Mouse (Mus musculus): ENCODE results near the gene Il10. TPM values are rescaled to one million over a fixed set of nuclear protein-coding genes. Genes with fewer than 3 reads are reported as not detected.

Gene Il10
- total and polyA plus RNA-seq, 2 experiments from 2014 or later = not detected

DNA sequence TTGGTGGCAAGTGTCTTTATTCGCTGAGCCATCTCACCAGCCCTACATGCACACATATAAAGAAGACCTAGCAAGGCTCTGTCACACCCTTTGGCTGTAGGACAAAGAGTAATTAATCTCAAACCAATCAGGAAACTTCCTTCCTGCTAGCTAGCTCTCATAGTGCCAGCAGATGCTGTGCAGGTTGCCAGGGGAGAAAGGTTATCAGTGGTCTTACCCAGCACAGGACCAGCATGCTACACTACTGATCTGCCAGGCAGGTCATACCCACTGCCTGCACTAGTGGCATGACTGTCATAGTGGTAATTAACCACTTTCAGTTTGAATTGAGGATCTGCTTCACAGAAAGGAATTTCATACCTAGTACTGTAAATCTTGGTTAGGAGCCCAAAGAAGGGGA is 29.2 kb upstream of the Il10 start:
- no peak for TF ChIP-seq CTCF (IDR thresholded peaks at IDR 0.05)
- H3K9ac ChIP-seq (replicated peaks; ENCODE audit: low read length, poor library complexity, severe bottlenecking) = no peak overlapping the region
- no peaks in the 10 kb centered on the region for H3K9me3 ChIP-seq (ENCODE audit: low read length)
- no peak overlapping the region for H3K27ac ChIP-seq (ENCODE audit: low read depth, low read length)
- H3K4me1 ChIP-seq (ENCODE audit: insufficient read depth, low read length) = no peaks in the 10 kb centered on the region
- no peak overlapping the region for H3K4me3 ChIP-seq (ENCODE audit: low read depth, low read length)
- DNase-seq (ENCODE audit: low spot score) (no peak), ATAC-seq (ENCODE audit: low FRiP score) (no peak)
- H3K27me3 ChIP-seq (ENCODE audit: insufficient read depth, low read length) = no peaks in the 10 kb centered on the region
- WGBS = 90% methylated on average over 1 of the region's 1 CpGs
- H3K36me3 ChIP-seq (ENCODE audit: insufficient read depth, low read length) = no peaks in the 10 kb centered on the region
- no peak overlapping the region for H3K4me2 ChIP-seq (ENCODE audit: low read depth, low read length, poor library complexity, severe bottlenecking)

DNA sequence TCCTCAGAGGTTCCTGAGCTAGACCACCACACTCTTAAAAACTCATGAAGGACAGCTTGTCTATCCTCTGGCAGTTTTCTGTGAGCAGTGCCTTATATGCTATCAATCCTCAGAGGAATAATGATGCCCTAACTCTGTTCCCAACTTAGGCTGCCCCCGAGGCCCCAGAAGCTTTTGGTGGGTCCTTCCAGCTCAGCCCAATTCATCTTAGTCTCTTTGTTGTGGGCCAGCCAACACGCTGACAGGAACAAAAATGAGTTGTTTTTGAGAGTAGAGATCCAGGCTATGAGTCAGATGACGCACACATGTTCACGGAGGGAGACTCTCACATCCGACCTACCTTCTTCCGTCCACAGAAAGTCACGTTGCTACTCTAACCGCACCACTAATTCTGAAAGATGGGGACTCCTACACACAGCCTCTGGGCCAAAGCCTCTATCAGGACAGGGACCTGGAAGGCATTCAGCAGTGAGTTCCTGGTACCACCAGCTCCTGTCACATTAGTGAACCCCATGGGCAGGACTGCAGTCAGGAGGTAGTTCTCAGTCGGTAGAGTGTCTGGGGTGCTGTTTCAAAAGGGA is 26.0 kb upstream of the Il10 start:
- Histone ChIP-seq H3K4me2 (ENCODE audit: low read depth, low read length, poor library complexity, severe bottlenecking) (no peak overlapping the region), H3K9me3 (ENCODE audit: low read length) (no peaks in the 10 kb centered on the region), H3K27ac (ENCODE audit: low read depth, low read length) (no peak overlapping the region), H3K27me3 (ENCODE audit: insufficient read depth, low read length) (no peaks in the 10 kb centered on the region), H3K4me1 (ENCODE audit: insufficient read depth, low read length) (no peaks in the 10 kb centered on the region), H3K9ac (replicated peaks; ENCODE audit: low read length, poor library complexity, severe bottlenecking) (no peak overlapping the region), H3K36me3 (ENCODE audit: insufficient read depth, low read length) (no peaks in the 10 kb centered on the region), H3K4me3 (ENCODE audit: low read depth, low read length) (no peak overlapping the region)
- DNase-seq (ENCODE audit: low spot score) = no peak
- no peak for TF ChIP-seq CTCF (IDR thresholded peaks at IDR 0.05)
- no peak for ATAC-seq (ENCODE audit: low FRiP score)
- WGBS = 83% methylated on average over 9 of the region's 9 CpGs

DNA sequence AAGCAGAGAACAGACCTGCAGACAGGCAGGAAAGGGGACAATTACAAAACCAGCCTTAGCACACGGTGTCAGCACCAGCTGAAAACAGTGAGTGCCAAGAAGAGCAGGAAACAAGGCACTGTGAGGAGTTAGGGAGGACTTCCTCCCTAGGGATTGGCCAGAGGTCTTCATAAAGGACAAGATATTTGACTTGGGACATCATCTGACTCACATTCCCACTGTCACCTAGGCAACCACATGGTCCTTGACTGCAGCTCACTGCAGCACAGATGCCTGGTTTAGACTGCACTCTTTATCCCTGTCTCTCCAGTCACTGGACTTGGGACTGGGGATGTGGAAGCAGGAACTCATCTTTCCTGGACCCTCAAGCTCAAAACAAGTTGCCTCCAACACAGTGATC is 24.1 kb upstream of the Il10 start:
- no peaks in the 10 kb centered on the region for H3K9me3 ChIP-seq (ENCODE audit: low read length)
- no peak for ATAC-seq (ENCODE audit: low FRiP score)
- no peaks in the 10 kb centered on the region for H3K36me3 ChIP-seq (ENCODE audit: insufficient read depth, low read length)
- H3K27ac ChIP-seq (ENCODE audit: low read depth, low read length) = no peak overlapping the region
- TF ChIP-seq CTCF (IDR thresholded peaks at IDR 0.05) = no peak
- H3K4me3 ChIP-seq (ENCODE audit: low read depth, low read length) = no peak overlapping the region
- DNase-seq (ENCODE audit: low spot score) = peak; percentile 7
- no peaks in the 10 kb centered on the region for H3K4me1 ChIP-seq (ENCODE audit: insufficient read depth, low read length)
- H3K27me3 ChIP-seq (ENCODE audit: insufficient read depth, low read length) = no peaks in the 10 kb centered on the region
- WGBS = 33% methylated on average over 1 of the region's 1 CpGs
- no peak overlapping the region for H3K9ac ChIP-seq (replicated peaks; ENCODE audit: low read length, poor library complexity, severe bottlenecking)
- H3K4me2 ChIP-seq (ENCODE audit: low read depth, low read length, poor library complexity, severe bottlenecking) = no peak overlapping the region

DNA sequence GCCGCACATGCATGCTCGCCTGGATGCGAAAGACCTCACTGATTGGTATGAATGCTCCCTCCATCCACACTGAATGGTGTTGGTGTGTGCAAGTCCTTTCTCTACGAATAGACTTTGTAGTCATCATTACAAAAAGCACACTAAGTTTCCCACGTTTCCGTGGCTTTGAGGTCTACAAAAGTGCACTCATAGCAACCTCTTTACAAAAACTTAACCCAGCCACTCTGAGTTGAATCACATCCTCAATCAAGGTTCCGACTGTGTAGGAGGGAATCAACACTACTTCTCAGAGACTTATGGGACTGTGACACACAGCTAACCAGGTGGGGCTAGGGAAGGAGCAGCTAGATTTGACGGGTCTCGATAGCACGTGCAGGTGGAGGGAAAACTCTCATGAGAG is 23.3 kb upstream of the Il10 start:
- ATAC-seq (ENCODE audit: low FRiP score) (no peak), DNase-seq (ENCODE audit: low spot score) (no peak)
- Histone ChIP-seq H3K9me3 (ENCODE audit: low read length) (no peaks in the 10 kb centered on the region), H3K36me3 (ENCODE audit: insufficient read depth, low read length) (no peaks in the 10 kb centered on the region), H3K4me1 (ENCODE audit: insufficient read depth, low read length) (no peaks in the 10 kb centered on the region), H3K27ac (ENCODE audit: low read depth, low read length) (no peak overlapping the region), H3K4me3 (ENCODE audit: low read depth, low read length) (no peak overlapping the region), H3K4me2 (ENCODE audit: low read depth, low read length, poor library complexity, severe bottlenecking) (no peak overlapping the region), H3K27me3 (ENCODE audit: insufficient read depth, low read length) (no peaks in the 10 kb centered on the region), H3K9ac (replicated peaks; ENCODE audit: low read length, poor library complexity, severe bottlenecking) (no peak overlapping the region)
- TF ChIP-seq CTCF (IDR thresholded peaks at IDR 0.05) = no peak
- 92% methylated on average over 10 of the region's 10 CpGs for WGBS

DNA sequence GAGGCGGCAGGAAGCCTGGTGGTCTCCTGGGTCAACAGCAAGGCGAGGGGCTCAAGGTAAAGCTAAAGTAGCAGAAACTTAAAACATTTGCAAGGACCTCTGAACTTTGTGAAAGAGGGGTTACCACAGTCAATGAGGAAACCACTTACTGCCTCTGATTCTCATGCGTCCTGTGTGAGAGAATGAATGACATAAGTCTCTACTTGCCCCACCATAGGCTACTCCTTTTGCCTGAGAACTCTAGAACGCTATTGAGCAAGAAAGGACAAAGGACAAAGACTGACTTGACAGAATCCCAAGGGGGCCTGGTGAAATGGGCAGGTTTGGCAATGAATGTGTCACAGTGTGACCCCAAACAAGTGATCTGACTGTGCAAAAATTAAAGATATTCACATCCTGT is 22.2 kb upstream of the Il10 start:
- no peak overlapping the region for H3K4me2 ChIP-seq (ENCODE audit: low read depth, low read length, poor library complexity, severe bottlenecking)
- no peaks in the 10 kb centered on the region for H3K27me3 ChIP-seq (ENCODE audit: insufficient read depth, low read length)
- no peaks in the 10 kb centered on the region for H3K9me3 ChIP-seq (ENCODE audit: low read length)
- no peaks in the 10 kb centered on the region for H3K4me1 ChIP-seq (ENCODE audit: insufficient read depth, low read length)
- H3K4me3 ChIP-seq (ENCODE audit: low read depth, low read length) = no peak overlapping the region
- H3K9ac ChIP-seq (replicated peaks; ENCODE audit: low read length, poor library complexity, severe bottlenecking) = no peak overlapping the region
- ATAC-seq (ENCODE audit: low FRiP score) (no peak), DNase-seq (ENCODE audit: low spot score) (no peak)
- H3K27ac ChIP-seq (ENCODE audit: low read depth, low read length) = no peak overlapping the region
- 89% methylated on average over 4 of the region's 4 CpGs for WGBS
- no peak for TF ChIP-seq CTCF (IDR thresholded peaks at IDR 0.05)
- no peaks in the 10 kb centered on the region for H3K36me3 ChIP-seq (ENCODE audit: insufficient read depth, low read length)

DNA sequence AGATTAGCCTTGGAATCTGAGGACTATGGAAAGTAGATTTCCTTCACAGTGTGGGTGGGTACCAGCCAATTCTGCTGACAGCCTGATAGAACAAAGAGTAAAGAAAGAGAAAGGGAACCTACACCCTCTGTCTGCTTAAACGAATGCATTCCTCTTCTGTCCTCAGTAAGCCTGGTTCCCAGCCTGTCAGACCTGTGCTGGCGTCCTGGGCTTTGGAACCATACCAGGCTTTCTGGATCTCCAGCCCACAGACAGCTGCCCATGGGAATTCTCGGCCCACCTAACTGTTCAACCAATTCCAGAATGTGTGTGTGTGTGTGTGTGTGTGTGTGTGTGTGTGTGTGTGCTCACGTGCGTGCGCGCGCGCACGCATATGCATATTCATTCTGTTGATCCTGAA is 21.3 kb upstream of the Il10 start:
- no peak for TF ChIP-seq CTCF (IDR thresholded peaks at IDR 0.05)
- no peak for DNase-seq (ENCODE audit: low spot score)
- no peak overlapping the region for H3K27ac ChIP-seq (ENCODE audit: low read depth, low read length)
- 92% methylated on average over 10 of the region's 10 CpGs for WGBS
- no peak overlapping the region for H3K4me3 ChIP-seq (ENCODE audit: low read depth, low read length)
- H3K27me3 ChIP-seq (ENCODE audit: insufficient read depth, low read length) = no peaks in the 10 kb centered on the region
- no peaks in the 10 kb centered on the region for H3K36me3 ChIP-seq (ENCODE audit: insufficient read depth, low read length)
- no peak overlapping the region for H3K4me2 ChIP-seq (ENCODE audit: low read depth, low read length, poor library complexity, severe bottlenecking)
- no peak overlapping the region for H3K9ac ChIP-seq (replicated peaks; ENCODE audit: low read length, poor library complexity, severe bottlenecking)
- H3K9me3 ChIP-seq (ENCODE audit: low read length) = no peaks in the 10 kb centered on the region
- no peaks in the 10 kb centered on the region for H3K4me1 ChIP-seq (ENCODE audit: insufficient read depth, low read length)
- no peak for ATAC-seq (ENCODE audit: low FRiP score)
